Mouse (Mus musculus): ENCODE measurements around the gene Zfp451.

- TF ChIP-seq POLR2A (IDR thresholded peaks at IDR 0.05; ENCODE audit: insufficient read depth, low read depth, low read length) (no peak), CTCF (IDR thresholded peaks at IDR 0.05; ENCODE audit: insufficient read depth, low read depth, low read length) (no peak)
Observed at GRCm38 (mm10) chr1:33751283-33751682, 63.1 kb downstream of the Zfp451 start.

All from olfactory bulb, adult 2 months (tissue).